Mouse (Mus musculus): ENCODE data around the gene Tsks.

DNA sequence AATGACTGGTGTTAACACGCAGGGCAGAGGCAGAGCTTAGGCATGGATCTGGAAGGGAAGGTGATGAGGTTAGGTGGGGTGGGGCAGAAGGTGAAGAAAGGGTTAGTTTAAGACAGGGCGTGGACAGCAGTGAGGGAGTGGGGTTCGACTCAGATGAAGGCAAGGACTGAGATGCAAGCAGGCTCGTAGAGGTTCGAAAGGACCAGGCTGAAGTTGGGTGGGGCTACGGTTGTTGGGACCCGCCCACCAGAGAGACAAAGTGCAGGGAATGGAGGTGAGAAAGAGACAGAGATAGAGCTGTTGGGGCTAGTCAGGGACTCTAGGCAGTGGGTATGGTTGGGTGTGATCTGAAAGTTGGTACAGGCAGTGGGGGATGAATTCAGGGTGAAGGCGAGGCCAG lies 19.3 kb downstream of the Tsks start:
- TF ChIP-seq MYOD1 (IDR thresholded peaks at IDR 0.05; ENCODE audit: control insufficient read depth, insufficient read length, low read depth), result no peak
- no peak for TF ChIP-seq CTCF (IDR thresholded peaks at IDR 0.05; ENCODE audit: control insufficient read depth, insufficient read depth, insufficient read length)

Data from C2C12 (cell line).